Mouse (Mus musculus) c-Kit-positive CD71-positive TER-119-positive erythroid progenitor cells, embryonic 14.5 days (primary cell): Measurements from ENCODE around the gene 1700022I11Rik.
A peak's percentile ranks its signal among the peaks of the same experiment; 100 is the strongest.
"Not testable (repeated sequence)": the region's sequence is repeated elsewhere in the genome, so short reads cannot be mapped to it uniquely, and the experiment has no call there.

Source experiments
- DNase-seq: peaks from one replicate; pipeline ENCODE4 v3.0.0-alpha.2; 2013; ENCODE audit warnings: low spot score

1700022I11Rik gene

DNA sequence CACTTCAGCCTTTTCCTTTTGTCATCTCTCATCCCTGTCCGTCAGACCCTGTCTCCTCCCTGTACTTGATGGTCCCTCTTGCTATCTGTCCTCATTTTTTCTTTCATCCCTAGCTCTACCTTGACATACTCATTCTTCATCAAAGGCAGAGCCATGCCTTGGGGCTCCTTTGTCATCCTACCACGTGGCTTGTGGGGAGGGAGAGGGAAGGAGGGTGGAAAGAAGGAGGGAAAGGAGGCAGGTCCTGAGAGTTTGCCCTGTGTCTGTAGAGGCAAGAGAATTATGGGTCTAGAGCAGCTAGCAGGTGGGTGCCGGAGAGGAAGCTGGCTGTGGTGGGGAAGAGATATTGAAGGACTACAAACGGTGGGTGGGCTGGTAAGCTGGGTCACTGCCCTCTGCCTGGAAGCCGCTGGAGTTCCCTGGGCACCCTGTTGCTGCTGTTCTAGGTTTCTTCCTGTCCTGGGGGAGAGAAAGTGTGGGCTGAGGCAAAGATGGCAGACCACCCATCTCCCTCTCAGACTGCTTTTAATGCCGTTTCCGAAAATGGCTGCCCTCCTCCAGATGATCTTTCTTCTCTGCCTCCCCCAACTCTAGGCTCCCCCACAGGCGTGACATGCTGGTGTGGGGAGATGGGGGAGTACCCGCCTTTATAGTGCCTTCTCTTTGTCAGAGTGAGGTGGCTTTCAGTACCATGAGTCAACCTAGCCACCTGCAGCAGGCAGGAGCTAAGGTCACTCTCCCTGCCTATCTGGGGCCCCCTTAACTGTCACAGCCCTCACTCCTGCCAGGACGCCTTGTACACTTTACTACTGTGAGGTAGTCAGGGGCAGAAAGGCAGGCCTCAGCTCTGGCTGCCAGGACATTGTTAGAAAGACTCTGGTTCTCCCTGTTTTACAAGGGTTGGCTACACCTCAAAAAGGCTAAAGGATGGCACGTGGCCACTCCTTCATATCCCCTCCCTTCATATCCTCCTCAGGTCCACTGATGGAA lies 17.9 kb upstream of the 1700022I11Rik start:
- DNase-seq: no peak

DNA sequence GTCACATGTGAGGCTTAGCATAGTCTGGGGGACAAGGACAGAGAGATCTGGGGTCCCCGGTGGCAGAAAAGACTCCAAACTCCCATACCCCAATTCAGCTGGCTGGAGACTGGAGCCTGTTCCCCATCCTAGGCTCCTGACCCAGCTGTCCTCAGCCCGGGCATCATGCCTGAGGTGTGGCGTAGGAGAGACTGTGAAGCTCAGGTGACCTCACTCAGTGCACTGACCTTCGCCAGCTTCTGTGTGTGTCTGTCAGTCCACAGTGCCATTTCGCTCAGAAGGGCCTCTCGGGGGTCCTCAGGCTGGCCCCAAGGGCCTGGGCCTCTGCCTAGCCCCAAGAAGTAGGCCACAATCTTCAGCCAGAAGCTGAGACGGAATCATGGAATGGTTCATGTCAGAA lies 16.8 kb upstream of the 1700022I11Rik start:
- DNase-seq: no peak

DNA sequence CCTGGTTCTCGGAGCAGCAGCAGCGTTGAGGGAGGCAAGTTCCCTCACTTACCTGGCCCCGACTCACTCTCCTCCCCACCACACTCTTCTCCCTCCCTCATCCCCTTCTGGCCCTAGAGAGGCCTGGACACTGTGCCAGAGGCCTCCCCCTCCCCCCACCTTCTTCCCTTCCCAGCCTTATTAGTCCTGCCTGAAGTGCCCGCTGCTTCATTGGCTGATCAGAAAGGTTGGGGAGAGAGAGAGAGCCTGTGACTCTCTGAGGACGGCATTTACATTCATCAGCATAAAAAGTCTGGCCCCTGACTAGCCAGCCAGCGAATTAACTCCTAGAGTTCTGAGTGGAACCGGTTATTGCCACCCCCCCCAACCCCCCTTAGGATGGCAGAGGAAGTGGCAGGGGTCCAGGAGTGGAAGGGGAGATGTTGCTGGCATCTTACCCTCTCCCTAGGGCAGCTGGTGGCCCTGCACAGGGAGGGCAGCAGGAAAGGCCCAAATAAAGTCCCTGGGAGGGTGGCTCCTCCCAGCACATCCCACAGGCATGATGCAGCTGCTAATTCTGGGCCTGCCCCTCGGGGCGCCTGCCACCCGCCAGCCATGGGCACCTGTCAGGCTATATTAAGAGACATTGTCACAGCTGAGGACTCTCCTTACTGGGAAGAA lies 15.8 kb upstream of the 1700022I11Rik start:
- DNase-seq: no peak

DNA sequence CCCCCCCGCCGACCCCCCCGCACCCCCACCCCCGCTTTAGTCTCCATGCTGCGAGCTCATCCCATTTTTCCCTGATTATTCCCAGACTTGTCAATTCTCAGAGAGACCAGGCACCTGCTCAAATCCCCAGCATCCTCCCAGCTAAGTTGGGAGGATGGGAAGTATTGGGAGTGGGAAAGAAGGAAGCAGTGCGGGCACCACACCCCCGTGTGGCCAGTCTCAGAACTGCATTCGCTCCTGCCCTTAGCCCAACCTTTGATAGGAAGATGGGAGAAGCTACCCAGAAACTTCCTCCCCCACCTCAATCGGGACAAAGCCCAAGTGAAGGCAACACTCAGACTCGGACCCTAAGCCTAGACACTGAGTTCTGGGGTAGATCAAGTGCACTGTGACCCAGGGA lies 15.1 kb upstream of the 1700022I11Rik start:
- DNase-seq: no peak

DNA sequence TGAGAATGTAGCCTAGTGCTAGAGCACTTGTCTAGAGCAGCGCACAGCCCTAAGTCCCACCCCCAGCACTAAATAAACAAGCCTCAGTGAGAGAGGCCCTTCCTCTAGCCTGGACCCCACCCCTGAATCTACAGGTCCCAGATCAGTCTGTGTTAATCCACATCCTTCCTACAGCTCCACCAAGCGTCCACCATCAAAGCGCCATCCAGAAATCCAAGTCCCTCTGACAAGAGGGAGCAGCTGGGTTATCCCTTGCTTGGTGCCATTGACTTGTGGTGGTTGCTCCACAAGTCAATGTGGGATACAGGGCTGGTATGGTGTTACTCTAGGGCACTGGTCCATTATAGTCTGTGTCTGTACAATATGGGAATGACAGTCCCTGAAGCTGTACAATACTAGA lies 14.2 kb upstream of the 1700022I11Rik start:
- DNase-seq: no peak

DNA sequence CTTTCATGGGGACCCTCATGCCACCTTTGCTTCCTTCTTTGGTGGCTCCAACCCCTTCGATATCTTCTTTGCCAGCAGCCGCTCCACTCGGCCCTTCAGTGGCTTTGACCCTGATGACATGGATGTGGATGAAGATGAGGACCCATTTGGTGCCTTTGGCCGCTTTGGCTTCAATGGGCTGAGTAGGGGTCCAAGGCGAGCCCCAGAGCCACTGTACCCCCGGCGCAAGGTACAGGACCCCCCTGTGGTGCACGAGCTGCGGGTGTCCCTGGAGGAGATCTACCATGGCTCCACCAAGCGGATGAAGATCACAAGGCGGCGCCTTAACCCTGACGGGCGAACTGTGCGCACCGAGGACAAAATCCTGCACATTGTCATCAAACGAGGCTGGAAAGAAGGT lies 12.8 kb upstream of the 1700022I11Rik start:
- DNase-seq: no peak

DNA sequence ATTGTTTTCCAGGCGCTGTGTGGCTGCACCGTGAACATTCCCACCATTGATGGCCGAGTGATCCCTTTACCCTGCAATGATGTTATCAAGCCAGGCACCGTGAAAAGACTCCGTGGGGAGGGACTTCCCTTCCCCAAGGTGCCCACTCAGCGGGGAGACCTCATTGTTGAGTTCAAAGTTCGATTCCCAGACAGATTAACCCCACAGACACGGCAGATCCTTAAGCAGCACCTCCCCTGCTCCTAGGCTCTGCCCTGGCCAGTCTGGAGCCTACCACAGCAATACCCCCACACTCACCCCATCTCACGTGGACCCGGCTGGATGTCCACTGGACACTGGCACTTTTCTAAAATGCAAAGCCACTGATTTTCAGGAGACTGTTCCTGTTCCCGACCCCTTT lies 12.1 kb upstream of the 1700022I11Rik start:
- no peak for DNase-seq

DNA sequence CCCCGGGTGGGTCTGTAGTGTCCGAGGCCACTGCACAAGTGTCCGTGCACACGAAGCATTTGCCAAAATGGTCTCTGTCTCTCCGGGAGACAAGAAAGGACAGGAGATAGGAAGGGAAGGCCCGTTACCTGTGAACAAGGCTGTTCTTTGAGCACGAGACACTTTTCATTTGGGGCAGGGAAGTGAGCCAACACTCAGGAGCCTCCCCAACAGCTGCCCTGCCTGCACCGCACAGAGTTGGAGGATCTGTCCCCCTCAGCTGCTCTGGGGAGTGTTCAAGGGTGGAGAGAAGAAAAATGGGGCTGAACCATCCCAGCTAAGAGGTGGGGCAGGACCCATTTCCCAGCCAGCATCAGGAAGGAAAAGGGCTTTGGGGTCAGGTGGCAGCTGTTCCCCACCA lies 11.4 kb upstream of the 1700022I11Rik start:
- no peak for DNase-seq

DNA sequence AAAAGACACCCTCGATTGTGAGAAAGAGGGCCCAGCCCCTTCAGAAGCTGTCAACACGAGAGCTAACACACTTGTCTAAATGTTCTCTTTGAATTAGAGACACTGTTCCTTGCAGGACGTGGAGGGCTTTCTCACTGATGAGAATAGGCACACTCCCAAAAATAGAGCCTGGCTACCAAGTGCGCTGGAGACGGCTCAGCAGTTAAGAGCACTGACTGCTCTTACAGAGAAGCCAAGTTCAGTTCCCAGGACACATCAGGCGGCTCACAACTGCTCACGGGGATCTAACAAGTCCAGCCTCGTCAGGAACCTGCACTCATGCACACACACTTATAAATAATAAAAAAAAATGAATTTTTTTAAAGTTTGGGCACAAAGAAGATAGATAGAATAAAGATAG lies 10.5 kb upstream of the 1700022I11Rik start:
- no peak for DNase-seq

DNA sequence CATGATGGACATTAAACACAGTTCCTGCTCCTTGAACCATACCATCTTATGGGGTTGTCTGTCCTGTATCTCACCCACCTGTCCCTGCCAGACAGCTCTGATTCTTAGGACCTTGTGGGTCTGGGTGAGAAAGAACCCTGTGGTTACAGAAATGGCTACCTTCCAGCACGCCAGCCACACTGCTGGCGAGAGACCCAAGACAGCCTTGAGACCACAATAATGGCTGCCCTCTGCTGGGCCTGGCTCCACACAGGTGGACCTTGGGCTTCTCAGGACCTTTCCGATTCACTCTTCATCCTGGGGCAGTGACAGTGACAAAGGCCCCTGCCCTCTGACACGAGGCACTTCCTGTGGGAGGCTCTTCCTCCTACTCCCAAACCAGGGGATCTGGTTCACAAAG lies 10.0 kb upstream of the 1700022I11Rik start:
- no peak for DNase-seq

DNA sequence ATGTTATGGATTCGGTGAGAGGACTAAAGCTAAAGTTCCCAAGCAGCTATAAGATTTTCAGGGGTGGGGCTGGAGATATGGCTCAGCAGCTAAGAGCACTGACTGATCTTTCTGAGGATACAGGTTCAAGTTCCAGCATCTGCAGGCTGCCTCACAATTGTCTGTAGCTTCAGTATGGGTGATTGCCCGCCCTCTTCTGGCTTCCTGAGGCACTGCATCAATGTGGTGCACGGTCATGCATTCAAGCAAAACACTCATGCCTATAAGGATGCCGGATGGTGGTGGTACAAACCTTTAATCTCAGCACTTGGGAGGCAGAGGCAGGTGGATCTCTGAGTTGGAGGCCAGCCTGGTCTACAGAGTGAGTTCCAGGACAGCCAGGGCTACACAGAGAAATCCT lies 7.8 kb upstream of the 1700022I11Rik start:
- no peak for DNase-seq

DNA sequence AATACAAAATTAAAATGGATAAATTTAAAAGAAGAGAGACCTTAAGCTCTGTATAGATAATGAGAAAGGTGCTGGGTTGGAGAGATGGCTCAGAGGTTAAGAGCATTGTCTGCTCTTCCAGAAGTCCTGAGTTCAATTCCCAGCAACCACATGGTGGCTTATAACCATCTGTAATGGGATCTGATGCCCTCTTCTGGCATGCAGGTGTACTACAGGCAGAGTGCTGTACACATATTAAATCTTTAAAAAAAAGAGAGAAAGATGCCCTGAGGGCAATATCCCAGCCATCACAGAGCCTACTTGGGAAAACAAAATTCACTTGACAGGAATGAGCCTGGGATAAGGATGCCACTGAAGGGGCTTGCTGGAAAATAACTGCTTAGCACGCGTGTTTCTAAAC lies 5.9 kb upstream of the 1700022I11Rik start:
- DNase-seq: no peak

DNA sequence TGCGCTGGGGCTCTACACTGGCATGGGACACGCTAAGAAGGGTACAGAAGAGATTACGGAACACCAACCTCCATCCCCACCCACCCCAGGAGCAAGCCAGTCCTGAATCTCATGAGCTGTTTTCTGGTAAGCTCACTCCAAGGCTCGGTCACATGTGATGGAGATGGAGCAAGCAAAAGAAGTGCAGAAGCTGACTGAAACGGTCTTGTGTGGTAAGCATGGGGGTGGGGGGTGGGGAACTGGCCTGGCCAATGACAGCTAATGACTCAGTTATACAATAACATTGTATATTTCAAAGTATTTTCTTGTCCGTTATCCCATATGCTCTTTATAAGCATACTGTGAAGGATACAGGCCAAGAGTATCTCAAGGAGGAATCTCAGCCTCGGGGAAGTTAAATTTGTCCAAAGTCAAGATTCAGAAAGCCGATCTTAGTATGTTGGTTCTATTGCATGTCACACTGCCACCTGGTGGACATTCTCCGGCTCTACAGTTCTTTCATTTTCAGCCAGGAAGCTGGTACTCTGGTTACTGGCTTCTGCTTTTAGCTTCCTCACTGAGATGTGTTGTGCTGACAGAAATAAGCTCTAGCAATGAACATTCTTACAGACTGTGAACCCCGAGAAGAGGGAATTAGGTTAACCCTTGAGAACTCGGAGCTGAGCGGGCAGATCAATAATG lies 4.2 kb upstream of the 1700022I11Rik start:
- DNase-seq: peak; percentile 62

DNA sequence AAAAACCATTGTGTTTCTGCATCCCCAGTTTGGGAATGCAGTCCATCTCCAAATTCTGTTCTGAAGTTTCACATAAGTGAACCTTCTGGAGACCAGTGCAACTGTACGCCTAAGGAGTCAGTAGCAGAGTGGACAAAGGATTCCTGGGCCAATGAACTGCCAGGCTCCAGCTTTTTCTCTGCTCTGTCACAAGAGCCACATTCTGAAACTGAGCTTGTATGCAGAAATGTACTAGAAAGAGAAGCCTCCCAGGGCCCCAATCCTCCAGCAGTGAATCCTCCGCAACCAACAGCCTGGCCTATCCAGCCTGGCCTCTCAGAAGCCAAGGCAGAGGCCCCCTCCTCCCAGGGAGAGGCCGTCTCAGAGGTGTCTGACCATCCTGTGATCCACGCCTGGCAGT lies 3.5 kb downstream of the 1700022I11Rik start:
- DNase-seq: no peak

DNA sequence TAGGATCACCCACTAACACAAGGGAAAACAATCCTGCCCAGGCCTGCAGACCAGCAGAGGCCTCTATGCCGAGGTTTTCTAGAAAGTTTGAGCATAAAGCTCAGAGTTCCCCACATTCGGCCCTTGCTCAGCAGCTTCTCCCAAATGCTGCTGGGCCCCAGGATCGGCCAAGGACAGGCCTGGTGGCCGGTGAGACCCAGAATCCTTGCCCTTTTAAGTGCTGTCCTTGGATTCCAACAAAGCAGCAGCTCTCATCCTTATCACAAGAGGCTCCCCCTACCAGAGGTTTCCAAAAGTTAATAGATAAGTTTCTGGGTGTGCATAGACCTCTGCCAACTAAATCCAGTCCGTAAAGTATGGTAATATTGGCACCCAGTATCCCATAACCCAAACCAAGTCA lies 4.5 kb downstream of the 1700022I11Rik start:
- DNase-seq: no peak

DNA sequence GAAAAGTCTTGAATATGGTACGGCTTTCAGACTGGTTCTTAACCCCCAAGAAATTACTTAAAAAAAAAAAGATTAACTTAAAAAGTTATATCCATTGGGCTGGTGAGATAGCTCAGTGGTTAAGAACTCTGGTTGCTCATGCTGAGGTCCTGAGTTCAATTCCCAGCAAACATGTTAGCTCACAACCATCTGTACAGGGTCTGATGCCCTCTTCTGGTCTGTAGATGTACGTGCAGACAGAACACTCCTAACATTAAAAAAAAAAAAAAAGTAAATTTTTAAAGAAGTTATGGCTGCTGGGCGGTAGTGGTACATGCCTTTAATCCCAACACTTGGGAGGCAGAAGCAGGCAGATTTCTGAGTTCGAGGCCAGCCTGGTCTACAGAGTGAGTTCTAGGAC lies 8.7 kb downstream of the 1700022I11Rik start:
- no peak for DNase-seq

DNA sequence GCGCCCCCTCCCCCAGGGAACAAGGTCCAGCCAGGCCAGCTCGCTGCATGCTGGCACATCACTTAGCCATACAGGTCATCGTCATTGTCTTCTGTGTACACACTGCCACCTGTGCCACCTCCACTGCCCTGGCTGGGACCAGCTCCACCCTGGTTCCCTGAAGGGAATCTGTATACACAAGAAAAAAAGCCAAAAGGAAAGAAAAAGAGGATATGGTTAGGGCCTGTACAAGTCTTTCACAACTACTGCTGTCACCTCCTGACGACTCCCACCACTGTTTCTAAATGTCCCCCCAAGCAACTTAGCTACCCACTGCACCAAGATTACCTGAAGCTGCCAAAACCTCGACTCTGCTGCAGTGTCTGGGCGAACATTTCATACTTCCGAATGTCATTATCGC lies 11.1 kb downstream of the 1700022I11Rik start:
- DNase-seq: not testable (repeated sequence)

DNA sequence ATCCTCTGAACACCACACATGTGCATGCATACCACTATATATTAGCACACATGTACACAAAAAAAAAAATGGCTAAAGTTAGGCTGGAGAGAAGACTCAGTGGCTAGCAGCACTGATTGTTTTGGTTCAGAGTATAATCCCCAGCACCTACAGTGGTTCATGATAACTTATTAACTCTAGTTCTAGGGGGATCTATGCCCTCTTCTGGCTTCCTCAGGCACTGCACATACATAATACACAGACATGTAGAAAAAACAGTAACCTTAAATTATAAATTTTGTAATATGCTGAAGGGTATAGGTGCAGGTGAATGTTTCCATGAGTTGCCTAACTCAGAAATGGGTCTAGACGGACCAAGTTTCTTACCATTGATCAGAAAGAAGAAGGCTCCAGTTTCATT lies 18.9 kb downstream of the 1700022I11Rik start:
- DNase-seq: no peak

DNA sequence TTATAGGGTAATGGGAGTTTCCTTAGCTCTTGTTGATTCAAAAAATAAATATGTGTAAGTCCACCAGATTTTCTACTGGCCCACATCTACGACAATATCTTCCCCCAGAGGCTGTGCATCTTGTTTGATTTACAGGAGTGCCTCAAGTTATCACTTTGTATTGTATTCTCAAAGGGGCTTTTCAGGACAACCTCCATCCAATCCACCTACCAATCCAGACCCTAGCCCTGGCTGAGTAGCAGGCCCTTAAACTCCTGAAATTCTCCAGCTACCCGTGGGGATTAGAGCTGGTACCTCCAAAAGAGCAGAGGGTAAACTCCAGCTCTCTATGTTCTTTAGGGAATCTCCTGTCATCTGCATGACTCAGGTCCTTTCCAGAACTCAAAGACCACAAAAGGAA lies 28.6 kb downstream of the 1700022I11Rik start:
- DNase-seq: no peak

DNA sequence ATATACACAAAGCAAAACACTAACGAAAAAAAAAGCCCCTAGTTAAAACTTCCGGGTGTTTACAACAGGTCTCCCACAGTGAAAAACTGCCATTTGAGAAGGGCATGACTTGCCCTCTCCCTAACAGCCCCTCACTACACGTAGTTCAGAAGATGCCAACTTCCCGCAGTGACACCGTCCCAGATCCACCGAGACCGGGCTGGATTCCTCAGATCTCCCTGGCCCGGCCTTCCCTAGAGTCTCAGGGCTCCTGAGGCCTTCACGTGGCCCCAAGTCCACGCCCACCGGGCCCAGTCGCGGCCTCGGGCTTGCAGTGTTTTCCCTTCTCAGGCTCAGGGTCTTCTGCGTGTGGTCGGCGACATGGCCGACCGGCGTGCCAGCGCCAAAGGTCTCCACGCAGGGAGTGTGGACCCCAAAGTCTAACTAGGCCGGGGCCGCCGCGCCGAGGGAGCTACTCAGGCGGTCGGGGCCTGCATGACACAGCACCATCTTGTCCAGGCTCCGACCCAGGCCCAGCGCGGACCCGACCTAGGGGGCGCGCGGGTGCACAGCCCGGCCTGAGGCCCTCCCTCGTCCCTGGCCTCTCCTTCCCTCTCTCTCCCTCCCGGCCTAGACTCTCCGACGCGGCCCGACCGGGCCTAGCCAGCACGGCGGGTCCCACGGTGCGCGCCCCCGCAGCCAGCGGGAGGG lies 30.2 kb downstream of the 1700022I11Rik start:
- DNase-seq: peak; percentile 73

DNA sequence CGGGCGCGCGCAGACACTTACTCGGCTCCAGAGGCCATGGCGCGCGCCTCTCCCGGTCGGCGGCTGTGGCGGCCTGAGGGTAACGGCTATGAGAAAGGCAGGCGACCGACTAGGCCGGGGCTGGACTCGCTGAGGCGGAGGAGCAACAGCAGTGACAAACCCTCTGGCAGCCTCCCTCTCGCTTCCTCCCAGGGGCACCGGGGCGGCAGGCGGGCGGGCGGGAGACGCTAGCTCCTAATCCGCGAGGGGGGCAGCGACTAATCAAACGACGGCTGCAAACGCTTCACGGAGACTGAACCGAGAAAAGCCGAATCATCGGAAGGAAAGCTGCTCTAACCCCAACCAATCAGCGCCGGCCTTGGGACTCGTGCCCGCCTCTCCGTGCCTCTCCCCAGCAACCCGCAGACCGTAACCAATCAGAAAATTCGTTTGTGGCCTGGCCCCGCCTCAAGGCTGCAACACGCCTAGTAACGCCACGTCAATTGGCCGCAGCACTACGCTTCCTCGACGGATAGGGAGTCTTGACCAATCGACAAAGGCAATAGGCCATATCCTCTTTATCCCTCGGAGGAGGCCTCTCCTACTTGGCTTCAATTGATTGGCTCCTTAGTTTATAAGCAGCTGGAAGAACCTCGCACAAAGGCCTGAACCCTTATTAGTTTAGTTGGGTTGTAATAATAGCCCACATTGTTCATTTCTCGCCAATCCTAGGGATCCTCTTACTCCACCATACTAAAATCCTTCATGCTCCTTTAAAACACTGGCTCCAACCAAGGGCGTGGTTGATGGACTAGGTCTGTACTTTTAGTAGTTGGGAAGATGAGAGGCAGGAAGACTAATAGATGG lies 31.0 kb downstream of the 1700022I11Rik start, which contains the start of gene Vcp:
TSS of gene Vcp (minus strand) at position 367 of the 846 bp plus-strand sequence.
- DNase-seq: peak; percentile 99
